Mouse (Mus musculus) naive thymus-derived CD4-positive, alpha-beta T cell, adult 2 months (primary cell): ENCODE results near the gene BC080695.
"Not testable (repeated sequence)": the region's sequence is repeated elsewhere in the genome, so short reads cannot be mapped to it uniquely, and the experiment has no call there.

Experiments used
- DNase-seq: peaks from one replicate; pipeline ENCODE4 v3.0.0-alpha.2; 2011; ENCODE audit warnings: low read depth

The BC080695 gene

DNA sequence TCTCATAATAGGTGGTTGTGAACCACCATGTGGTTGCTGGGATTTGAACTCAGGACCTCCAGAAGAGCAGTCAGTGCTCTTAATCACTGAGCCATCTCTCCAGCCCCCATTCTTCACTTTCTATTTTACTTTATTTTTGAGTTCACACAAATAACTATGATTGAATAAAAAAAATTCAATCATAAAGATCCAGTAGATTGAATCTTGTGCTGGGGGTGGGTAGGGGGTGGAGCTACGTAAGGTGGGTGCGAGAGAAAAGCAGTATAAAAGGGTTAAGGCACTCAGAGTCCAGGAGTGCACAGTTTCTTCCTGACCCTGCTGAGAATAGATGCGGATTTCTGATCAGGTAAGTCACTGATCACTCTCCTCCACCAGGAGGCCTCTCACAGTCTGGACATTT is at the start of gene BC080695, which contains the start of gene Gm13057:
Gene BC080695, plus strand, starts transcription at position 301 of the 400 bp plus-strand sequence.
Gene Gm13057, plus strand, starts transcription at position 310 of the 400 bp plus-strand sequence.
- not testable (repeated sequence) for DNase-seq

DNA sequence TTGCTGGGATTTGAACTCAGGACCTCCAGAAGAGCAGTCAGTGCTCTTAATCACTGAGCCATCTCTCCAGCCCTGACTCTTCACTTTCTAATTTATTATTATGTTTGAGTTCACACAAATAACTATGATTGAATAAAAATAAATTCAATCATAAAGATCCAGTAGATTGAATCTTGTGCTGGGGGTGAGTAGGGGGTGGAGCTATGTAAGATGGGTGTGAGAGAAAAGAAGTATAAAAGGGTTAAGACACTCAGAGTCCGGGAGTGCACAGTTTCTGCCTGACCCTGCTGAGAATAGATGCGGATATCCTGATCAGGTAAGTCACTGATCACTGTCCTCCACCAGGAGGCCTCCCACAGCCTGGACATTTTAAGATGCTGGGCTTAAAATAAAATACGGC is 40.5 kb upstream of the BC080695 start, which contains the start of gene Gm13043:
Gene Gm13043, plus strand, starts transcription at position 301 of the 400 bp plus-strand sequence.
- DNase-seq, result no peak

DNA sequence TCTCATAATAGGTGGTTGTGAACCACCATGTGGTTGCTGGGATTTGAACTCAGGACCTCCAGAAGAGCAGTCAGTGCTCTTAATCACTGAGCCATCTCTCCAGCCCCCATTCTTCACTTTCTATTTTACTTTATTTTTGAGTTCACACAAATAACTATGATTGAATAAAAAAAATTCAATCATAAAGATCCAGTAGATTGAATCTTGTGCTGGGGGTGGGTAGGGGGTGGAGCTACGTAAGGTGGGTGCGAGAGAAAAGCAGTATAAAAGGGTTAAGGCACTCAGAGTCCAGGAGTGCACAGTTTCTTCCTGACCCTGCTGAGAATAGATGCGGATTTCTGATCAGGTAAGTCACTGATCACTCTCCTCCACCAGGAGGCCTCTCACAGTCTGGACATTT is 15.8 kb upstream of the BC080695 start, which contains the start of gene Gm13040:
Gene Gm13040, plus strand, starts transcription at position 301 of the 400 bp plus-strand sequence.
- DNase-seq, result not testable (repeated sequence)

DNA sequence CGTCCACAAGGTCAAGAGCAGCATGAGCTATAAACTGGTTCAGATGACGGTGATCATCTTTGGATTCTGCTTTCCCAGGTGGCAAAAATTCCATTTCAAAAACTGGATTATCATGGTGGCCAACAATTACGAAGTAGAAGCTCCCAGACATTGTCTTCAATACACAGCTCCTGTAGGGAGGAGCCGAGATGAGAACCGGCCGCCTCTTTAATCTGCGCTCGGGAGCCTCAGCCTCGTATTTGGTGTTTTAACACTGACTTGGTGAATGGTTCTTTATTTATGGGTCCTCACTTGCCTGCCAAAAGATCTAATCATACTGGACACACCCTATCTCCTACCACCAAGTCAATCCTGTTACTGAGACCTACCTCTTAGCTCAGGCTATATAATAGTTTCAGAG is 60.4 kb downstream of the BC080695 start:
- DNase-seq, result not testable (repeated sequence)

DNA sequence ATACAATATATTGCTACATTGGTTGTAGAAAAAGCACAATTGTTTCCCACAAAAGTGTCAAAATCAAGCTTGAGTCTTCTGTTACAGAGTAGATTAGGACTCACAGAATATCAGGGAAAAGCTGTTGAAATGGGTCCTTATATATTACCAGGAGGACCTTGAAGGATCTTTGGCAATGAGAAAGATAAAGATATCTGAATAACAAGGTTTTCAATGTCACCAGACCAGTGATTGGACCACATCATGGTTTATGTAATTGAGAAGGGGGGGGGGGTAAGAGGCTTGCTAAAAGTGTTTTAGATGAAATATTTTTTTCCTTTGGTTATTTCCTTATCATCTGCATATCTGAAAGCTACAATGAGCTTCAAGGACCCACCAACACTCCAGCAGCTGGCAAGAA is 63.2 kb downstream of the BC080695 start, which contains the start of gene Gm13083:
Gene Gm13083, plus strand, starts transcription at position 301 of the 400 bp plus-strand sequence.
- not testable (repeated sequence) for DNase-seq

DNA sequence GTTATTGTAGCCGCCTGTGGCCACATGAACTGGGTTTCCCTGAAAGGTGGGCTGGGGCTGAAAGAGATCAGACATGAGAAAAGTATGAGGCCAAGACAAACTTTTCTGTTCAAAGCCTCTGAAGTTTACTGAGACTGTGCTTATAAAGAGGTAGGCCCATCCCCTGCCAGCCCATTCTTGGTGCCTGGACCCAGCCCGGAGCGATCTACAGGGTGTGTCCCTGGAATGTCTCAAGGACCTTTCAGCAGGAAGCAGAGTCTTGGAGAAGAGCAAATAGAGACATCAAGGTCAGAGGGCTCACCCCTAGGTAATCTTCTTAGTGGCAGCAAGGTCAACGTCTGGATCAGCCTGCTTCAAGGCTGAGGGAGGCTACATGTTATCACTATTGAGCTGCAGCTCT is 66.6 kb downstream of the BC080695 start:
- not testable (repeated sequence) for DNase-seq
